Mouse (Mus musculus): ENCODE results near the gene Dtd1. TPM values are rescaled to one million over a fixed set of nuclear protein-coding genes. Genes with fewer than 3 reads are reported as not detected.
A peak's percentile ranks its signal among the peaks of the same experiment; 100 is the strongest.

The Dtd1 gene
- polyA plus RNA-seq, 2 experiments: 19.1 to 39.8 TPM

DNA sequence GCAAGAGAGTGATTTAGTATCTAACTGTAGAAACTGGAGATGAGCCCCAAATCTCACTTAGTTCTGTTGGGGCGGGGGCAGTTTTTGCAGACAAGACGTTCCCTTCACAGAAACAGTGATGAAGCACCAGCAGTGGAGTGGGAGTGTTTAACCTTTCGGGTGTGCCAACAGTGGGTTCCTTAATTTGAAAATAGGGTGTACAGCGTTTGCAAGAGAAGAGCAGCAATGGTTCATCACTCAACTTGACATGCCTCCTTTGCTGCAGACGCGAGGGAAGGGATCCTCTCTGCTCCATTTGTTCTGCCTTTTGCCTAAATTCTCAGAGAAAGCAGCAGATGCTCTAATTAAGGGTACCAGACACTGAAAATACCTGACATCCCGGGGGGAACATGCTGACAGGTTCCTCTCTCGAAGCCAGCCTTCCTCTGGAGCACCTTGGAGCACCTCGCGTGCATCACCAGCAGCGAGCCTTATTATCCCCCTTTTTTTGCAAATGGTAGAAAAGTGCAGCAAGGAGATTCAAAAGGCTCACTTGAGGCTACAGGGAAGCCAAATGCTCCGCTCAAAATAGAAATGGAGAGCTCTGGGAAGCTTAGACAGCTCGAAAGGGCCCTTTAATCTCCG, 192.1 kb downstream of the Dtd1 start:
- 46% methylated on average over 14 of the region's 14 CpGs for WGBS
- no peak for ATAC-seq (ENCODE audit: low FRiP score, low read depth)
- no peak for TF ChIP-seq POLR2A (IDR thresholded peaks at IDR 0.05; ENCODE audit: borderline replicate concordance, extremely low read depth, insufficient read depth, insufficient read length)
- Histone ChIP-seq H3K27me3 (ENCODE audit: control insufficient read depth, insufficient read depth, low read length) (no peaks in the 10 kb centered on the region), H3K27ac (replicated peaks; ENCODE audit: low read depth, low read length) (no peak overlapping the region), H3K9me3 (ENCODE audit: control insufficient read depth, low read length) (no peaks in the 10 kb centered on the region), H3K4me3 (replicated peaks; ENCODE audit: low read length) (no peak overlapping the region), H3K9ac (ENCODE audit: low read depth, low read length, severe bottlenecking) (no peak overlapping the region), H3K36me3 (ENCODE audit: control insufficient read depth, insufficient read depth, low read length) (no peaks in the 10 kb centered on the region), H3K4me2 (replicated peaks; ENCODE audit: low read depth, low read length, severe bottlenecking) (no peak overlapping the region), H3K4me1 (ENCODE audit: control insufficient read depth, insufficient read depth, low read length) (no peaks in the 10 kb centered on the region)
- no peak for DNase-seq (ENCODE audit: low spot score)

DNA sequence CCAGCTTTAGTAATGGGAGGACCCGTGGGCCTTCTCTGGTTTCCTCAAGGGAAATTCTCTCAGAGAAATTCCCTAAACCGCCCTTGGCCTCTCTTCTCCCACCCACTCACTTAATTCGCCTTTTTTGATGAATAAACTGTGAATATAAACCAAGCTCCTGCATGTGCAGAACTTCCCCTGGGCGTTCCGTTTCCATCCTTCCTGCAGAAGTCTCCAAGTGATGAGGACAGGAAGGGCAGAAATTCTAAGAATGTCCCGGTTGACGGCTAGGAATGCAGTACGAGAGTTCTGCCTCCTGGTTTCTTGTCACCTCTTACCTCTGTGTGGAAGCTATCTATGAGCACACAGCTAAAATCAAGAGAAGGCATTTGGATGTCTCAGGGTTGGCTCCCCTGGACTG, 197.8 kb downstream of the Dtd1 start:
- Histone ChIP-seq H3K4me2 (replicated peaks; ENCODE audit: low read depth, low read length, severe bottlenecking) (no peak overlapping the region), H3K9me3 (ENCODE audit: control insufficient read depth, low read length) (no peaks in the 10 kb centered on the region), H3K4me1 (ENCODE audit: control insufficient read depth, insufficient read depth, low read length) (no peaks in the 10 kb centered on the region), H3K9ac (ENCODE audit: low read depth, low read length, severe bottlenecking) (no peak overlapping the region), H3K4me3 (replicated peaks; ENCODE audit: low read length) (no peak overlapping the region), H3K36me3 (ENCODE audit: control insufficient read depth, insufficient read depth, low read length) (no peaks in the 10 kb centered on the region), H3K27me3 (ENCODE audit: control insufficient read depth, insufficient read depth, low read length) (no peaks in the 10 kb centered on the region), H3K27ac (replicated peaks; ENCODE audit: low read depth, low read length) (no peak overlapping the region)
- WGBS: 60% methylated on average over 8 of the region's 8 CpGs
- ATAC-seq (ENCODE audit: low FRiP score, low read depth): no peak
- no peak for TF ChIP-seq POLR2A (IDR thresholded peaks at IDR 0.05; ENCODE audit: borderline replicate concordance, extremely low read depth, insufficient read depth, insufficient read length)
- no peak for DNase-seq (ENCODE audit: low spot score)

GRCm38 (mm10) chr2:144807766-144808754, 208.4 kb downstream of the Dtd1 start:
- peaks cover 12% of the 10 kb centered on the region for H3K4me1 ChIP-seq (ENCODE audit: control insufficient read depth, insufficient read depth, low read length)
- H3K27ac ChIP-seq (replicated peaks; ENCODE audit: low read depth, low read length): 0 out of 2 replicates have a peak overlapping the region, but pooled peaks have one; percentile 26
- WGBS: 48% methylated on average over 15 of the region's 15 CpGs
- no peak overlapping the region for H3K9ac ChIP-seq (ENCODE audit: low read depth, low read length, severe bottlenecking)
- no peak overlapping the region for H3K4me2 ChIP-seq (replicated peaks; ENCODE audit: low read depth, low read length, severe bottlenecking)
- no peak for ATAC-seq (ENCODE audit: low FRiP score, low read depth)
- no peak for DNase-seq (ENCODE audit: low spot score)
- no peaks in the 10 kb centered on the region for H3K9me3 ChIP-seq (ENCODE audit: control insufficient read depth, low read length)
- no peak for TF ChIP-seq POLR2A (IDR thresholded peaks at IDR 0.05; ENCODE audit: borderline replicate concordance, extremely low read depth, insufficient read depth, insufficient read length)
- H3K27me3 ChIP-seq (ENCODE audit: control insufficient read depth, insufficient read depth, low read length): no peaks in the 10 kb centered on the region
- no peaks in the 10 kb centered on the region for H3K36me3 ChIP-seq (ENCODE audit: control insufficient read depth, insufficient read depth, low read length)
- H3K4me3 ChIP-seq (replicated peaks; ENCODE audit: low read length): no peak overlapping the region

Small RNA genes lying within 50 kb of the gene (microRNA-seq; reads per million reads assigned to microRNA genes)
- gene Gm24823: not detected

Other genes starting within 250 kb of the Dtd1 start
- 38.8 and 41.5 TPM in 2 replicates for gene Kat14, start 230.9 kb upstream of the Dtd1 start, polyA plus RNA-seq (2012; rRNA removed)
- gene Kat14, start 230.9 kb upstream of the Dtd1 start, polyA plus RNA-seq (2014; fragmentation: Nextera tagmentation; extraction: Ambion mirVana): 40.9 and 41.9 TPM in 2 replicates
- gene Pet117, start 230.9 kb upstream of the Dtd1 start, polyA plus RNA-seq (2012; rRNA removed): not detected in 2 replicates
- gene Pet117, start 230.9 kb upstream of the Dtd1 start, polyA plus RNA-seq (2014; fragmentation: Nextera tagmentation; extraction: Ambion mirVana): 0.43 TPM in 1 of 2 replicates, not detected in the other
- gene Dzank1, start 72.5 kb upstream of the Dtd1 start, polyA plus RNA-seq (2012; rRNA removed): 1.5 and 1.6 TPM in 2 replicates
- gene Dzank1, start 72.5 kb upstream of the Dtd1 start, polyA plus RNA-seq (2014; fragmentation: Nextera tagmentation; extraction: Ambion mirVana): 1.7 and 2.8 TPM in 2 replicates
- 19.4 and 20.5 TPM in 2 replicates for gene Polr3f, start 72.2 kb upstream of the Dtd1 start, polyA plus RNA-seq (2012; rRNA removed)
- 24.9 and 26.6 TPM in 2 replicates for gene Polr3f, start 72.2 kb upstream of the Dtd1 start, polyA plus RNA-seq (2014; fragmentation: Nextera tagmentation; extraction: Ambion mirVana)
- 32.1 and 37.4 TPM in 2 replicates for gene Rbbp9, start 49.0 kb upstream of the Dtd1 start, polyA plus RNA-seq (2012; rRNA removed)
- 67.6 and 68.4 TPM in 2 replicates for gene Rbbp9, start 49.0 kb upstream of the Dtd1 start, polyA plus RNA-seq (2014; fragmentation: Nextera tagmentation; extraction: Ambion mirVana)
- gene Sec23b, start 43.7 kb upstream of the Dtd1 start, polyA plus RNA-seq (2012; rRNA removed): 72.8 and 80.1 TPM in 2 replicates
- gene Sec23b, start 43.7 kb upstream of the Dtd1 start, polyA plus RNA-seq (2014; fragmentation: Nextera tagmentation; extraction: Ambion mirVana): 76.2 and 77.5 TPM in 2 replicates
- 18.0 and 35.7 TPM in 2 replicates for gene Smim26, start 5.8 kb upstream of the Dtd1 start, polyA plus RNA-seq (2012; rRNA removed)
- gene Smim26, start 5.8 kb upstream of the Dtd1 start, polyA plus RNA-seq (2014; fragmentation: Nextera tagmentation; extraction: Ambion mirVana): 41.8 and 44.4 TPM in 2 replicates
- not detected in 2 replicates for gene Scp2d1, start 223.8 kb downstream of the Dtd1 start, polyA plus RNA-seq (2012; rRNA removed)
- gene Scp2d1, start 223.8 kb downstream of the Dtd1 start, polyA plus RNA-seq (2014; fragmentation: Nextera tagmentation; extraction: Ambion mirVana): not detected in 2 replicates